Mouse (Mus musculus) c-Kit-positive CD71-positive TER-119-positive erythroid progenitor cells, embryonic 14.5 days (primary cell): ENCODE measurements around the gene Fbxo27.
A peak's percentile ranks its signal among the peaks of the same experiment; 100 is the strongest.

ENCODE experiments used
- DNase-seq: peaks from one replicate; pipeline ENCODE4 v3.0.0-alpha.2; 2013; ENCODE audit warnings: low spot score

Fbxo27 gene

DNA sequence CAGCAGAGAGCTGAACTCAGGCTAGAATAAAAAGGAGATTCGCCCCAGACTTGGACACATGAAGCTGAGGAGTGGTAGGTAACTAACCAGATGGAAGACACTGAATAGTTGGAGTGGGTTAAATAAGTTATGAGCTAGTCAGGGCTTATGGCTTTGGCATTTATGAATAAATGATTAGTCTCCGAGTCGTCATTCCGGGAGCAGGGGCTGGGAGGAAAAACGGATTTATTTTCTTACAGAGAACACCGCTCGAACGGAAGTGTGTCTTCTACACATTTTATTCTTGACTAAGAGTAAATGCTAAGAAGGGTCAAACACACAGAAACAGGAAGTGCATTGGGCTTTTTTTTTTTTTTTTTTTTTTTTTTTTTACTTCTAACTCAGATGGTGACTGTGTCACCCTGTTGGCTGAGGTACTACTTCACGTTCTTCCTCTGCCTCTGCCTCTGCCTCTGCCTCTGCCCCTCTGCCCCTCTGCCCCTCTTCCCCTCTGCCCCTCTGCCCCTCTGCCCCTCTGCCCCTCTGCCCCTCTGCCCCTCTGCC, 10.0 kb downstream of the Fbxo27 start:
- DNase-seq, result no peak

DNA sequence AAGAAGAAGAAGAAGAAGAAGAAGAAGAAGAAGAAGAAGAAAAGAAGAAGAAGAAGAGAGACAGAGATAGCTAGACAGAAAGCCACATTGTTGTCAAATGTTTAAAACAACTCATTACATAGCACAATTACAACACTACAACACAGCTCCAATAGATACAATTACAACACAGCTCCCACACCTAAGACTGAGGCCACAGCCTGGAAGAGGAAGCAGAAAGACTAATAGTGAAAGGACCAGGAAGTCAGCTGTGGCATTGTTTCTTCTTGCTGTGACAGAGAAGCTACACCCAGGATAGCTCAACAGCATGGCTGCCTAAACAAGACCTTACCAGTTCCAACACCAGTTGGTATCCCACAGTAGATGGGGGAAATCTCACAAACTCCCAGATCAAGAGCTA, 16.8 kb downstream of the Fbxo27 start:
- no peak for DNase-seq

DNA sequence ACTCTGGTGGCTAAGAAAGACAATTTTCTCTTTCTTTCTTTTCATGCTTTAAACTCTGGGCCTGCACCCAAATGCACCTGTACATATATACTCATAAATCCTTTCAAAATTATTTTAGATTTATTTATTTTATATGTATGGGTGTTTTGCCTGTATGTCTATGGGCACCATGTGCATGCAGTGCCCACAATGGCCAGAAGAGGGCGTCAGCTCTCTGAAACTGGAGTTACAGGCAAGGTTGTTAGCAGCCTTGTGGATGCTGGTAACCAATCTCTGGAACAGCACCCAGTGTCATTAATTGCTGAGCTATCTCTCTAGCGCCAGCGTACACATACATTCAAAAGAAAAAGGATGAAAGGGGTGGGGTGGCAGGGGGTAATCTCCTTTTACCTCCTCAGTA, 18.3 kb downstream of the Fbxo27 start:
- no peak for DNase-seq

DNA sequence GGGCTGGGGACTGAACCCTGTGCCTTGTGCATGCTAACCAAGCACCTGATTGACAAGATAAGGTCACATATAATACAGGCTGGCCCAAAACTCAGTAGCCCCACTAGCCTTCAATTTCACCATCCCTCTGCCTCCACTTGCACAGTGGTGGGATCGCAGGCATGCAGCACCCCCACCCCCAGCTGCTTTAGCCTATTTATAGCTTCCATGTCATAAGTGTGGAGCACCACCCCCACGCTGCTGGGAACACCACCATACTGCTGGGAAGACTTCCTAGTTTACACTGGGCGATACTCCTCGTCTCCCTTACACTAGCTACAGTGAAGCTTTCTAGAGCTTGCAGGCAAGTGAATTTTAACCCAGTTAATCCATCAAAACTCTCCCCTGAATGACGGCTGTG, 22.0 kb downstream of the Fbxo27 start:
- DNase-seq, result no peak

DNA sequence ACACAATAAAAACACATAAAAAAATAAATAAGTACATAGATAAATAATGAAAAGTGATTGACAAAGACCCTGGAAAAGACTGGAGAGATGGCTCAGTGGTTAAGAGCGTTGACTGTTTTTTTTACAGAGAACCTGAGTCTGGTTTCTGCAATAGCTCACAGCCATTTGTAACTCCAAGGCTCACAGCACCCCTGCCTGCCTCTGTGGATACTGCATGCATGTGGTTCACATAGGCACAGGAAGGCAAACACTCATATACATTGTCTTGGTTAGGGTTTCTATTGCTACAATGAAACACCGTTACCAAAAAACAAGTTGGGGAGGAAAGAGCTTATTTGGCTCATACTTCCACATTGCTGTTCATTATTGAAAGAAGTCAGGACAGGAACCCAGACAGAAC, 22.9 kb downstream of the Fbxo27 start:
- DNase-seq, result no peak

DNA sequence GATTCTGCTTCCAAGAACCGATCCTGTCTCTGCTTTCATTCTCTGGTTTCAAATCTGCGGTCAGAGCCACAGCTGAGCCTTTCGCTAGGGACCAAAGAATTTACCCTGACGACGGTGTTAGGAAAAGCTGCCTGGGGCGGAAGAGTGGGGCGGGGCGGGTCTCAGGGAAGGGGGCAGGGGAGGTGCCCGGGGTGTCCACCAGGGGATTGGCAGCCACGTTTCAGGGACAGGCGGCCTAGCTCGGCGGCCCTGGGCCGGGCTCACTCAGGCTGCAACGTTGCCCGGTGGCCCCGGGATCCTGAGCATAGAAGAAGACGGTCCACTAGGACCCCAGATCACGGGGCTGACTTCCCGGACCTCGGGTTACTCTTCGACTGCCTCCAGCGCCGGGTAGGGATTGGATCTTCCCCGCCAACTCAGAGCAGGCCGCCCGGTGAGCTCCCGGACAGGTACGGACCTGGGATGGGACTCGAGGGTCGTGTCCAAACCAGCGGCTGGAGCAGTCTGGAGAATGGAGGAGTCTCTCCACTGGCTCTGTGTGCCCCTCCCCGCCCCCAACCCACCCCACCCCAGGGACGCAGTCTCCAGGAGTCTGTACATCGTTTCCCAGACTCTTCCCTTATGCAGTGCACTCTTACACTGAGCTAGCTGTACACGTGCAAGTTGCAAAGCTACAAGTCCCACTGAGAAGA, 24.1 kb downstream of the Fbxo27 start, which contains the start of gene Fbxo17:
TSS of gene Fbxo17 (plus strand) at position 215 of the 692 bp plus-strand sequence.
- no peak for DNase-seq

DNA sequence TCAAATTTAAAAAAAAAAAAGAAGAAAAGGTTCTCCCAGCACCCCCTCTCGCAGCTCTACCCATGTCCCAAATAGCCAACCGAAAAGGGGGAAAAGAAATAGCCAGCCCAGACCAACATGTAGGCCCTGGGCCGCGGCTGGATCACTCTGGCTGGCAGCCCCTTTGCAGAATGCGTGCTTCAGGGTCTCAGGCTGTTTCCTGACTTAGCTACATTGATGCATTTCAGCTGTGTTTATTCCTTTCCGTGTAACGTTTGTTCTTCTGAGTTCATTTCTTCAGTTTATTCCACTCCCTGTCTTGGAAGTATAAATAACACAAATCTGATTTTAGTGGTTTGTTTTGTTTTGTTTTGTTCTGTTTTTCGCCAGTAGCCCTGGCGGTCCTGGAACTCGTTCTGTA, 25.1 kb downstream of the Fbxo27 start:
- no peak for DNase-seq

DNA sequence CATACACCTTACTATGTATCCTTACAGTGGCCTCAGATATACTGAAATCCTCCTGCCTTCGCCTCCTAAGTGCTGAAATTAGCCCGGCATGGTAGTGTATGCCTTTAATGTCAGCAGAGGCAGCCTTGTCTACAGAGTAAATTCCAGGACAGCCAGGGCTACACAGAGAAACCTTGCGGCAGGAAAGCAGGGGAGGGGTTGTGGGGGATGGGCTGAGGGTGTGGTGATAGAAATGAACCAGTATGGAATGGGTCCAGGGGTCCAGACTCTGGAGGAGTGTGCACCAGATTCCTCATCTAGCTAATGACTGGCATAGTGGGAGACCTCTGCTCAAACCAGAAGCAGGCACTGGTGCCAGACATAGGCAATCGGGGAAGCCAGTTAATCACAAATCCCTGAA, 26.5 kb downstream of the Fbxo27 start:
- DNase-seq, result no peak

DNA sequence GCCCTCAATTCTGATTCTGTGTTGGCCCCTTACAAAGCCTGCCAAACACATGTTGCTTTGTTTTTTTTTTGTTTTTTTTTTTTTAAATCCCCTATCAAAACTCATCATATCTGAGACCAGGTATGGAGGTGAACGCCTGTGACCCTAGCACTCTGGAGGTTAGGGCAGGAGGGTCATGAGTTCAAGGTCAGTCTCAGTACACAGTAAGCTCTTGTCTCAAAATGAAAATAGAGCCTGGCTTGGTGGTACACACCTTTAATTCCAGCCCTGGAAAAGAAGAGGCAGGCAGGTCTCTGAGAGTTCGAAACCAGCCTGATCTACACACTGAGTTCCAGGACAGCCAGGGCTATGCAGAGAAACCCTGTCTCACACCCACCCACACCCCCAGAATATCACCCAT, 27.0 kb downstream of the Fbxo27 start:
- DNase-seq, result no peak

DNA sequence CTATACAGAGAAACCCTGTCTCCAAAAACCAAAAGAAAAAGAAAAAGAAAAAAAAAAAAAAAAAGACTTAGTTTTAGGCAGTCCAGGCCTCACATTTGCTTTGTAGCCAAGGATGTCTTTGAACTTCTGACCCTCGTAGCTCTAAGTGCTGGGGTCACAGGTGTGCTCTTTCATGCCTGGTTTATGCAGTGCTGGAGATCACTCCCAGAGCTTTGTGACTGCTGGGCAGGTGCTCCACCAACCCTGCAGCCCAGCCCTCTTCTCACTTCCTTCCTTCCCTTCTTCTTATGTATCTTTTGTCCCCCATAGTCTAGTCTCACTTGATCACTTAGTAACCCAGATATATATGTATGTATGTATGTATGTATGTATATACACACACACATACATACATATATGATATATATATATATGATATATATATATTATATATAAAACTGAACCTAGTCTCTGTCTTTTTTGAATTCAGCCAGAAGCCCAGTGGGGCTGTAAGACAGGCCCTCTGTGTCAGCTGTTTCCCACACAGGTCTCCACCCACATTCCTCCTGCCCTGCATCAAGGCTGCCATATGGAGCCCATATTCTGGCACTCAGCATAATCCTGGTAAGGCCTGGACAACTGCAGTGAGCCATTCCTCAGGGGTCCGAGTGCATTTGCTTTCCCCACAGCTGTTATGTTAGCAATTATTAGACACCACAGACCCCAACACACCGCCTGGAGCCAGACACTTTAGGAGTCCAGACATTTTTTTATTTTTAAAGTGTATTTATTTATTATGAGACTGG, 28.3 kb downstream of the Fbxo27 start:
- no peak for DNase-seq

DNA sequence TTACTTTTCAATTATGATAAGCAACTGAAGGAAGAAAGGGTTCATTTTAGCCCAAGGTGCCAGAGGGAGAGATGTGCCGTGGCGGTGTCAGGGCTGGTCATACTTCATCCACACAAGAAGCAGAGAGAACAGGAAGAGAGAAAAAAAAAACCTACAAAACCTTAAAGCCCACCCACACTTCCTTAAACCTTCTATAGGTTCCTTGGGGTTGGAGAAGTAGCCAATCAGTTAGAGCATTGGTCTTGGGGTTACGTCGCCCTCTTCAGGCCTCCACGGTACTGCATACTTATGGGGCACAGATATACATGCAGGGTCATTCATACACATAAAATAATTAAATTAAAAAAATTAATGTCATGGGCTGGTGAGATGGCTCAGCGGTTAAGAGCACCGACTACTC, 29.4 kb downstream of the Fbxo27 start:
- no peak for DNase-seq

DNA sequence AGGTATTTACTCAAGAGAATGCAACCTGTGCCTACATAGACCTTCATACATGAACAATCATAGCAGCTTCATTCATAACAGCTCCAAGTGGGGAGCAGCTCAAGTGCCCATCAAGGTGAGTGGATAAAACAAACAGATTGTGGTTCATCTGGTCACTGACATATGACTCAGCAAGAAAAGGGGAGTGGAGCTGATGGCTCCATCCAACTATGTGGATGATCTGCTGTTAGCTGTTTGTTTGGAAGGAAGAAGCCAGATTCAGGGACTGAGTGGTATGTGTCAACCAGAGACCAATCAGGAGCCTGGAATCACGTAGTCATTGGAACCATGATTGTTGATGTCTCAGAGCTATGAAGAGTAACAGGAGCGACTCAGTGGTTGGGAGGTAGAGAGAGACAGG, 32.0 kb downstream of the Fbxo27 start:
- no peak for DNase-seq

DNA sequence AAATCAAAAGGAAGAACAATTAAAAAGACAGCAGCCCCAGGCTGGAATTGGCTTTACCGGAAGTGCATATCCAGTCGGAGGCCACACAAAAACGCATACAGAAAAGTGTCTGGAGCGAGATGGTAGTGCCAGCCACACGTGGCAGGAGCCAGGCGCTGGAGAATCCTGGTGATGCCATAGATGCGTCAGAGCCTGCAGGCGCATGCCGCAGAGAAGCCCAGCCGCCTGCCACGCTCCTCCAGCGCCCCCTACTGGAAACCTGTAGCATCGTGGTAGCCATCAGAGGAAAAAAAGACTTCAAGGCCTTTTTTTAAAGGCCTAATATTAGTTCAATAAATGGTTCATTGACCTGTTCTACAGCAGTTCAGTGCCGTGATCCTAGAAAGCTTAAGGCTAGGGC, 34.0 kb downstream of the Fbxo27 start:
- DNase-seq, result peak; percentile 44

DNA sequence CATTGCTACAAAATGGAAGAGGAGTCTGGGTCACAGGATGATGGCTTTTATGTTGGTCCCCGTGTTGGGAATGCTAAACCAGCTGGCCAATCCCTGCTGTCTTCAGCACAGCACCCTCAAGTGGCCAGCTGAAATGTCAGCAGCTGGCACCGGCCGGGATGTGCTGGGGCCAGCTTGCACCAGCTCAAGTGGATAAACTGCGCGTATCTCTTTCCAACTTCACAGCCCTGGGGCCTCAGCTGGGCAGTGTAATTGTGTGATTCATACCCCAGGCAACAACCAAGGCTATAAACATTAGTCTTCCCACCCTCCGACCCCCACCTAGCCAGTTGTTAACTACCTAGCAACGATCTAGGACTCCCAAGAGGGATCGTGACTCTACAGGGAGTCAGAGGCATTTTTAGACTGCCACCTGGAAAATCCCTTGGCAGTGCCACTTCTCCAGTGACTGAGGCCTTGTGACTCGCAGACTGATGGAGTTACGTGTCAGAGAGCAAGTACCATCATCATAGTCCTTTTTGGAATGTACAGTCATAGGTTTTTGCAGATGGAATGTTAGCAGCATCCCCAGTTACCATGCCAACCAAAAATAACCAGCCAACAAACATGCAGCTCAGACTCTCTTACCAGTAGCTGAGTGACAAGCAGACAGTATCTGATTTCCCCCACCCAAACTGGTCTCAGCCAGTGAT, 35.1 kb downstream of the Fbxo27 start:
- no peak for DNase-seq

DNA sequence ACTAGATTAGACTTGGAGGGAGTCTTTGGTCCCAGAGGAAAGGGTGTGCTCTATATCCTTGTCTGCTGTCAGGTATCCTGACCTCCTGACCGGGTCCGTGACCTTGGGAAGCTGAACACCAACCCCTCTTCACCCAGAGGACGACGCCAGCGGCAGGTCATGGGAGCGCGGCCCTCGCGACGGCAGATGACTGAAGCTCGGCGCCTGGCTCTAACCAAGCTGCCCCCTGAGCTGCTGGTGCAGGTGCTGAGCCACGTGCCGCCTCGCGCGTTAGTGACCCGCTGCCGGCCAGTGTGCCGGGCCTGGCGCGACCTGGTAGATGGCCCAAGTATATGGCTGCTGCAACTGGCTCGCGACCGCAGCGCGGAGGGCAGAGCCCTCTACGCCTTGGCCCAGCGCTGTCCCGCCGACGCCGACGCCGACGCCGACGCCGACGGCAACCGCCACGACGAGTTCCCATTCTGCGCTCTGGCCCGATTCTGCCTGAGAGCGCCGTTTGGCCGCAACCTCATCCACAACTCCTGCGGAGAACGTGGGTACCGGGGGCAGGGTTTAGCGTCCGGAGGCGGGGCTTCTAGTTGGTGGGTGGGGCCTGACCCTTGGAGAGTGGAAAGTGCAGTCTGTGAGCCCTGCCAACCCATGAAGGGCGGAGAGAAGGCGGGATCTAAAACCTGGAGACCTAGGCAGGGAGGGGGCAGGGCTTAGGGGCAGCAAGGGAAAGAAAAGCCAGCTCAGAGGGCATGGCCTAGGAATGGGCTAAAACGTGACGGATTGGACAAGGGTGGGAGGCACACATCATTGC, 39.9 kb downstream of the Fbxo27 start:
- peak; percentile 74 for DNase-seq

DNA sequence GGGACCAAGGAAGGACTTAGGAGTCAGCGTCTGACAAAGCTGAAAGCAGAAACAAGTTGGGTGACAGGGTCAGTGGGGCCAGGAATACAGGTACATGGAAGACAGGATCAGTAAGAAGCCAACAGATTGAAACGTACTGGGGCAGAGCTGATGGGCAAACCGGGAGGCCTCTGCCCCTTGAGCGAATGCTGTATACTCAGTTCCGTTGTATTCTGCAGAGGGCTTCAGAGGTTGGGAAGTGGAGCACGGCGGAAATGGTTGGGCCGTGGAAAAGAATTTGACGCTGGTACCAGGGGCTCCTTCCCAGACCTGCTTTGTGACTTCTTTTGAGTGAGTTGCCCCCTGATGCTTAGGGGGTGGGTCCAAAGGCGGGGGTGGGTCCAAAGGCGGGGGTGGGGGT, 40.6 kb downstream of the Fbxo27 start:
- no peak for DNase-seq

DNA sequence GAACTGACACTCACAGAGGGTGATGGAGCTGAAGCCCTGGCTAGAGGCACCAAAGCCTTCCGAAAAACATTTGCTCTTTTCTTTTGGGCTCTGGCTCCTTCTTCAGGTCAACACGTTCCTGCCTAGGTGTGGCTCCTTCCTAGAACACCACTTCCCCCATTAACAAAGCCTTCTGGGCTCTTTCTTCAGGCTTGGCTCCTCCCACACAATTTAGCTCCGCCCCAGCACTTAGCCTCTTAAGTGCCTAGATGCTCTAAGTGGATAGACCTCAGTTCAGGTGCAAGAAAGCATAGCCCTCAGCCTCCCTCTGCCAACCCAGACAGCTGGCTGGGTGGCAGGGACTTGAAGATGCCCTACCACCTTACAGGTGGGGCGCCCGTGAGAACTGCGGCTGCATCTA, 43.1 kb downstream of the Fbxo27 start:
- DNase-seq, result no peak

DNA sequence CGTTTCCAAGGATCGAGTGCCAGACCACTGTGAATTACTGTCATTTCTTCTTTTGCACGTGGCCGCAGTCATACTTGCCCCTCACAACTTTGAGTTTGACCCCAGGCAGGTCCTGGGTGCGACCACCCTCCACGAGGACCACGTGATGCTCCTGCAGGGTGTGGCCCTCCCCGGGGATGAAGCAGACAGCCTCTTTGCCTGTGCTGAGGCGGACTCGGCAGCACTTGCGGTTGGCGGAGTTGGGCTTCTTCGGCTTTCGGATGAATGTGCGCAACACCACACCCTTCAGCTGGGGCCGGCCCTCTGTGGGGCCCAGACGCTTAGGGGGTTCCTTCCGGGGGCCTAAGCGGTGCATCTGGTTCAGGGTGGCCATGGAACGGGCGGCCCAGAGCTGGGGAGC, 47.2 kb downstream of the Fbxo27 start:
- no peak for DNase-seq

DNA sequence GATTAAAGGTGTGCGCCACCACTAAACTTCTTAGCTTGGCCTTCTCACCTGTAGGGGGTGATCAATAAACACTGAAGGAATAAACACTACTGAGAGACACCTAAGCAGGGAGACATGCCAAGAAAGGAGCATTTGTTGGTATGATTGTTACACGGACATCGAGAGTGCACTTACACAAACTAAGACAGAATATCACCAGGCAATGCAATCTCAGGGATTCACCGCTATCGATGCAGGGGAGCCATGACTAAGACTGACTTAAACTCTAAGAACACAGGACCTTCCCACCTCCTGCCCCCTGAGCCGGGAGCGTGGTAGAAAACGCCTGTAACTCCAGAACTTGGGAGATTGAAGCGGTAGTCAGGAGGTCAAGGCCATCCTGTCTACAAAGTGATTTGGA, 48.3 kb downstream of the Fbxo27 start:
- no peak for DNase-seq

DNA sequence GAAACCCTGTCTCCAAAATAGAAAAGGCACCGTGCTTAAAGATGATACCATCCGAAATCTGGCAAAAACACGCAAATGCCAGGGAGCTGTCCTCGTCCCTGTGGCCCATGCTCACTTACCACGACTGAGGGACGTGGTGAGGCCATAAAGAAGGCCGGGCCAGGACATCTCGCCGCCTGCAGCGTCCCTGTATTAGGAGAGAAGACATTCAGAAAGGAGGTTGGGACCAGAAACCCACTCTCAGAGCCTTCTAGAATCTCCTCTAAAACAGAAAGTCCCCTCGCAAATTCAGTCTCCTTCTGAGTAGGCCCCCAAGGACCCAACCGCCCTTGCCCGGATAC, 48.7 kb downstream of the Fbxo27 start:
- DNase-seq, result no peak

DNA sequence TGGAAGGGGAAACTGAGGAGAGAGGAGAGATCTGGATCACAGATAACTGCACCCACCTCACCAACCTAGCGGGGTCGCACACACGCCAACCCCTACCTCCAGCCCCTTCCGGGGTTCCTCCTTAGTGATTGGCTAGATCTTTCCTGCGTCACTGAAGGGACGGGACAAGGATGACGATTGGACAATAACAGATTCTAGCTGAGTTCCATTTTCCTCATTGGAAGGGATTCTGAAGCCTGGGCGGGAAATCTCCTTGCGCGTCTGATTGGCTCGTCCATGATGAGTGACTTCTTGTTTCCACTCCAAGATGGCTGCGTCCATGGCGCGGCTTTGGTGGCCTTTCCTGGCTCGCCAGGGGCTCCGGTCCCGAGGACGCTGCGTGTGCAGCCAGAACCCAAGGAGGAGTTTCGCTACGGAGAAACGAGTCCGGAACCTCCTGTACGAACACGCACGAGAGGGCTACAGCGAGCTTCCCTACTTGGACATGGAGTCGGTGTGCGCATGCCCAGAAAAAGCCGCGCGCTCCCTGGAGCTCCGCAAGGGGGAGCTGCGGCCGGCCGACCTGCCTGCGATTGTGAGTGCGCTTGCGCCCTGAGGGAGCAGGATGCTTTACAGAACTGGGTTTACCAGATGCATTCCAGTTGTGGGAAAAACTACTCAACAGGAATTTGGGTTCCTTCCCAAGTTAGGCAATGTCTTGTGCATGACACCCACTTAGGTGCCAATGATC, 49.2 kb downstream of the Fbxo27 start, which contains the start of the genes Mrps12 and Sars2:
TSS of gene Mrps12 (minus strand) at position 112 of the 730 bp plus-strand sequence.
TSS of gene Sars2 (plus strand) at position 284 of the 730 bp plus-strand sequence.
- peak; percentile 98 for DNase-seq
